Mouse (Mus musculus): Measurements from ENCODE around the gene Ehmt1.

The Ehmt1 gene

GRCm38 (mm10) chr2:24912189-24912588 lies 7.2 kb downstream of the Ehmt1 start:
- DNase-seq (ENCODE audit: low spot score in 2 of 2) = no peak

- DNase-seq (ENCODE audit: low spot score in 2 of 2) = no peak
Observed at GRCm38 (mm10) chr2:24910481-24910880, 8.9 kb downstream of the Ehmt1 start.

GRCm38 (mm10) chr2:24905653-24906155 lies 13.7 kb downstream of the Ehmt1 start:
- no peak for DNase-seq (ENCODE audit: low spot score in 2 of 2)

GRCm38 (mm10) chr2:24904823-24905652 lies 14.4 kb downstream of the Ehmt1 start:
- no peak for DNase-seq (ENCODE audit: low spot score in 2 of 2)

- no peak for DNase-seq (ENCODE audit: low spot score in 2 of 2)
Observed at GRCm38 (mm10) chr2:24902999-24903398, 16.4 kb downstream of the Ehmt1 start.

GRCm38 (mm10) chr2:24901055-24901454 lies 18.4 kb downstream of the Ehmt1 start:
- no peak for DNase-seq (ENCODE audit: low spot score in 2 of 2)

GRCm38 (mm10) chr2:24899292-24899691 lies 20.1 kb downstream of the Ehmt1 start:
- no peak for DNase-seq (ENCODE audit: low spot score in 2 of 2)

- DNase-seq (ENCODE audit: low spot score in 2 of 2) = no peak
Observed at GRCm38 (mm10) chr2:24896761-24897160, 22.7 kb downstream of the Ehmt1 start.

GRCm38 (mm10) chr2:24894211-24894610 lies 25.2 kb downstream of the Ehmt1 start:
- no peak for DNase-seq (ENCODE audit: low spot score in 2 of 2)

- no peak for DNase-seq (ENCODE audit: low spot score in 2 of 2)
Observed at GRCm38 (mm10) chr2:24892318-24892717, 27.1 kb downstream of the Ehmt1 start.

- DNase-seq (ENCODE audit: low spot score in 2 of 2) = no peak
Observed at GRCm38 (mm10) chr2:24890541-24891447, 28.6 kb downstream of the Ehmt1 start.

- DNase-seq (ENCODE audit: low spot score in 2 of 2) = no peak
Observed at GRCm38 (mm10) chr2:24888895-24889294, 30.5 kb downstream of the Ehmt1 start.

- no peak for DNase-seq (ENCODE audit: low spot score in 2 of 2)
Observed at GRCm38 (mm10) chr2:24880686-24881085, 38.7 kb downstream of the Ehmt1 start.

GRCm38 (mm10) chr2:24870952-24871351 lies 48.5 kb downstream of the Ehmt1 start:
- DNase-seq (ENCODE audit: low spot score in 2 of 2) = no peak

- DNase-seq (ENCODE audit: low spot score in 2 of 2) = peak in 1 of 2 experiments; percentile 28
Observed at GRCm38 (mm10) chr2:24863010-24863409, 56.4 kb downstream of the Ehmt1 start.

GRCm38 (mm10) chr2:24852408-24852807 lies 67.0 kb downstream of the Ehmt1 start:
- DNase-seq (ENCODE audit: low spot score in 2 of 2) = no peak

GRCm38 (mm10) chr2:24846557-24846956 lies 72.9 kb downstream of the Ehmt1 start:
- no peak for DNase-seq (ENCODE audit: low spot score in 2 of 2)

GRCm38 (mm10) chr2:24845256-24845655 lies 74.2 kb downstream of the Ehmt1 start:
- no peak for DNase-seq (ENCODE audit: low spot score in 2 of 2)

GRCm38 (mm10) chr2:24830614-24831013 lies 88.8 kb downstream of the Ehmt1 start:
- DNase-seq (ENCODE audit: low spot score in 2 of 2) = no peak

GRCm38 (mm10) chr2:24809746-24810145 lies 109.7 kb downstream of the Ehmt1 start:
- no peak for DNase-seq (ENCODE audit: low spot score in 2 of 2)

- no peak for DNase-seq (ENCODE audit: low spot score in 2 of 2)
Observed at GRCm38 (mm10) chr2:24807691-24808090, 111.7 kb downstream of the Ehmt1 start.

GRCm38 (mm10) chr2:24807036-24807435 lies 112.4 kb downstream of the Ehmt1 start:
- no peak for DNase-seq (ENCODE audit: low spot score in 2 of 2)

All from frontal cortex, postnatal 14 days (tissue).